Mouse (Mus musculus) T-helper 2 cell (primary cell): Measurements from ENCODE around the gene Gm20809.
"Not testable (repeated sequence)": the region's sequence is repeated elsewhere in the genome, so short reads cannot be mapped to it uniquely, and the experiment has no call there.

Experiments used
- in situ Hi-C: fragments of 300-600 bp; cut with MboI, MseI; formaldehyde crosslinking; loops from one replicate; pipeline ENCODE4 v1.15.1; 2025; ENCODE audit warnings: high pct_unique_total_duplicates

Gm20809 gene

DNA sequence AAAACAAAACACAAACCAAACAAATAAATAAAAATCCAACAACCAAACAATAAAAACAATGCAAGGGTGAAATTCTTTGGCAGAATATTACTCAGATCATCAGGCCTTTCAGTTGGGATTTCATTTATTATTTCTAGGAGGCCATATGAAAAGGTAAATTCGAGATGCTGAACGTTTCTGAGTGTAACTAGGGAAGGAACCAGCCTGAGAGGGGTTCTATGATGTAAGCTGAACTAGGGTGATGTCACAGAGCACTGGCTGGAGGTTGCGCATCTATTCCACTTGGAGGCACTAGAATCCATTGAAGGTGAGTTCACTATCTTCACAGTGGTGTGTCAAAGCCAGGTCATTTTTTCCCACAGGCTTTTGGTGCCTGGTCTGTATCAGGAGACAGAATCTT lies at the start of gene Gm20809:
Gene Gm20809 (plus strand): TSS at position 301 of the 400 bp plus-strand sequence.
- in situ Hi-C loops = not testable (repeated sequence)
